Mouse (Mus musculus) kidney, postnatal 4 days (tissue): ENCODE measurements around the gene Fbxl17.

Experiments
- DNase-seq, 2 experiments: peaks; one replicate each; pipeline ENCODE4 v3.0.0; 2021; ENCODE audit warnings: mixed read lengths in 2 of 2

Fbxl17 gene

DNA sequence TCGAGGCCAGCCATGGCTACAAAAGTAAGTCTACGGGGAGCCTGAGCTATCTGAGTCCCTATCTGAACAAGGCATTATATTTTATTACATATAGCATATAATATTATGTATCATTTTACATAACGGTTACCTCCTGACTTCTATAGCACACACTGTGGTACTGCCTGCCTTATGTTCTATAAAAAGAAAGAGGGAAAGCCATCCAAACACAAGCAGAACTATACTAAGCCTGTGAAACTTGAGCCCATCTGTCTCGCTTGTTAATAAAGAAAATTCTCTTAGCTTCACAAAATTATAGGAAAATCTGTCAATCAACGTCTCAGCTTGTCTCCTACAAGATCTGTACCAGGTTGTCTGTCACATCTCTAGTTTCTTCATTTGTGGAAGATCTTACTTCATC lies 173.6 kb downstream of the Fbxl17 start:
- no peak for DNase-seq

DNA sequence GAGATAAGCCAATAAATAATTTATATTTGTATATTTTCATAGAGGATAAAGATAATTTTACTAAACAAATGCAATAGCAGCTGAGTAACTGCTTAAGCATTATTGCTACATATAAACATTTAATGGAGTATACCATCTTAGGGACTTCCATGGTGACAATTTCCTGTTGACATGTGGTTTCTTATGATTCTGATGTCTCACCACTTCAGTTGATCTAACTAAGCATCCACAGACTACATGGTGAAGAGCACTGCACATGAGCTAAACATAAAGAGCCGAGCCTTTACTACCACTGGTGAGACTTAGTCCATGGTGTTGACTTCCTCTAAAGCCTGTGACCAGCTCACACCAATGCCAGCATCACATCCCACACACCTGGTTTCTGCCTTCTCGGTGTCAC lies 175.1 kb downstream of the Fbxl17 start:
- DNase-seq: no peak

DNA sequence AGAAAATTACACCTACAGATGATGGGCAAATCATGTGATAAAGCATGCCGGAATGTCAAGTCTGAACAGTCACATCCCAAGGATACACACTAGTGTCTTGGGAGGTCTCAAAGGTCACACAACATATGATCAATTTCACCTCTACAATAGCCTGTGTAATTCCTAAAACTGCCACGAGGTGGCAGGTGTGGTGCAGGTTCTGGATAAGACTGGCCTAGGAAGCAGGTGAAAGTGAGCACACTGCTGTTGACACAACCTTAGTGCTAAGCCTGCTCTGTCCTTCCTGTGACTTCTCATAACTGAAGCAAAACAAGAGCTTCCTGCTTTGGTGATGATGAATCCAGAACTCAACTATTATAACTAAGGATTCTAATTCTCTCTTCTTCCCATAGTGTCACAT lies 175.8 kb downstream of the Fbxl17 start:
- peak; percentile 72 to 74 for DNase-seq

DNA sequence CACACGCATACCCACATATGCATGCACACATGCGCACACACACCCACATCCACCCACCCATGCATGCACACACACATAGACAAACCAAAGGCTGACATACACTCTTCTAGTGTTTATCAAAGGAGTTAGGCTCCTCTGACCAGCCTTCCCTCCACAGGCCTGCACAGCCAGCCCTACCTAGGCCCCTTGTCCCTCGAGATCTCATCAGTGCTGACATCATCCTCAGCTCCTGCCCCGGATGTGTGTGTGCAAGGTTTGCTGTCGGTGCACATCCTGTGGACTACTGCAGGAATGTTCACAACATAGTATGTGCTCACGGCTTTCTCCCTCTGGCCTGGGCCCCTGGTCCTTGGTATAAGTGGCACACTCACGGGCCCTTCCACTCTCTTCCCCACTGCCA lies 177.0 kb downstream of the Fbxl17 start:
- DNase-seq: no peak

DNA sequence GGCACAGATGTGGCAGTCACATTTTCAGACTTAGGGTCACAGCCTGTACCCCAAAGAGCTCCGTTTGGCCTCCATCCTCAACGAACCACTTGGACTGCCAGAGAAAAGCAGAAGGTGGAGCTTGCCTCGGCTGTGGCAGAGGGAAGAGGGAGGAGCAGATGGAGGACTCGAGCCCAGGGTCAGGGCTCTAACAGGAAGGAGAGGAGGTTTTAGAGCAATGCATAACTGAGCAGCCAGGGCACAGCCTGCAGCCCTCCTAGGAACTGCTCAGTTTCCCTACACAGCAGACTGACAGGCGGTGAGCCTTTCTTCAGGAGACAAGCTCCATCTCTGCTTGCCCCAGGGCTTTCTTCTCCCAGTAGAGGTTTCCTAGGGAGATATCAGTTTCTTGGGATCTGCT lies 178.5 kb downstream of the Fbxl17 start:
- no peak for DNase-seq

DNA sequence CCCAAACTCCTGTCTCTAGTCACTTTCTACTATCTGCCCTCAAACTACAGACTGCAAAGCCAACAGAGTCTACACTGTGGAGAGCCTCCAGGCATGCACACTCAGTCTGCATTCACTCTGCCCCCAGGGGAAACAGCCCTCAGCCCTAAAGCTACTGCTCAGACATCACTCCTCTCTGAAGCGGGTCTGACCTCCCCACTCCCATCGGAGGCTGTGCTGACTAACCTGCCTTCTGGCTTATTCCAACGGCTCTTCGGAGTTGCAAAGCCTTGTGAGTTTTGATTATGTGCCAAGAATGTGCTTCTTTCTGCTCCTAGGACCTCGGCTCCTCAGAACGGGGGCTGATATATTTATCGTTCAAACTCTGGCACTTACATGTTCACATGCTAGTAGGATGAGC lies 182.3 kb downstream of the Fbxl17 start:
- no peak for DNase-seq

DNA sequence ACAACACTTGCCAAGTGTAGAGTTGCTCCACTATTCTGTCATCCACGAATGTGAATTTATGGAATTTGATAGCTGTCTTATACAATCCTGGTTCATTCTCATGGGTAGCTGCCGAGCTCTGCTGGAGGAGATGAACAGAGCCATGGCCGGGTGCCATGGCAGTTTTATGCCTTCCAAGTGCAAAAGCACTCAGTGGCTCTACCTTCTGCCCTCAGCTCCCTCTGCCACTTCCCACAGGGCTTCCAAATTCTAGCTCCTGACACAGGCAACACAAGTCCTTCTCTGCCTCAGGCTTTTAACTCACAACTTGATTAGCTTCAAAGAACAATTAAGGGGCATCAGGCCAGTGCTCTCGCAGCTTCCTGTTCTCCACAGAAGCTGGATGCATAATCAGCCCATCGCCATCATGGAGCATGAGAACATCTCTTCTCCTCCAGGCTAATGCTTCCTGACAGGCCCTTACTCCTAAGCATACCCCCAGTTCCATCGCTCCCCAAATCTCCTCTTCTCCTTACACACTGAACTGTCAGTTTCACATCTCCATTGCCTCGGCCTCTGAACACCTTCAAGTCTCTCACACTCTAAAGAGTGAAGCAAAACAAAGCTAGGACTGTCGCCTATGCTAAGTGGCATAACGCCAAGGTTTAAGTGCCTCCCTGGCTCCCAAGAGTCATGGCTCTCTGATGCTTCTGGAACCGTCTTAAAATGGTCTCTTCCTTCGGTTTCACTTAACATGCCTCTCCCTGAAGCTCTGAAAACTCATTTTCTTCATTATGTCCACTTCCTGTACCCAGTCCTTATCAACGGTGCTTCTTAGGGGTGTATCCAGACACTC lies 184.0 kb downstream of the Fbxl17 start:
- DNase-seq: no peak

DNA sequence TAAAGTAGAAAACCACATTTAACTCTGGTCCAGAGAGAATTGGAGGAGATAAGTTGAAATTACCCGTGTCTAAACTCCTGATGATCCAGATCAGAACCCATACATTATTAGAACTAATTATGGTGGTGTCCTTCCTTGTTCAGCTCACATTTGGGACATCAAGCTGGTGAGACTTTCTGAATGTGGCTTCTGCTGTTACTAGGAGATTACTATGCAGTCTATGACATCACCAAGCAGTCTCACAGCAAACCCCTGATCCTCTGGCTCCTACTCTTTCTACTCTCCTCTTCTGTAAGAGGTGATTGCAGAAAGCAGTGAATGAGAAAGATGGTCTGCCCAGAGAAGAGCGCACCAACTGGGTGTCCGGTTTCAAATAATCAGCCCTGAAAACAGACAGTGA lies 187.0 kb downstream of the Fbxl17 start:
- no peak for DNase-seq

DNA sequence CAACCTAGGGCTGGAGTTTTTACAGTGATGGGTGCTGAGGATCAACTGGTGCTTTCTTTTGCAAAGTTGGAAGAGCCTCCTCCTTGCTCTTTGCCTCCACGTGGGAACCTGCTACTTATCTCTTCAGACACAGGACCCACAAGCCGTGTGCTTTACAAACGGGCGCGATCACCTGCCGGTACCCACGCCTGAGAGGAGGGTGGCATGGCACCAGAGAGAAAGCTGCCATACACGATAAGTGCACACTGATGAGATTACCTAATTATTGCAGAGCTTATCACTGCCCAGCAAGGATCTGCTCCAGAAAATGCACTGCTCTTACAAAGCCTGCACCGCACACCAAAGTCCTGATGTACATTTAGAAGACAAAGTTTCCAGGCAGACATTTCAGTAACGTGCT lies 187.5 kb downstream of the Fbxl17 start:
- no peak for DNase-seq

DNA sequence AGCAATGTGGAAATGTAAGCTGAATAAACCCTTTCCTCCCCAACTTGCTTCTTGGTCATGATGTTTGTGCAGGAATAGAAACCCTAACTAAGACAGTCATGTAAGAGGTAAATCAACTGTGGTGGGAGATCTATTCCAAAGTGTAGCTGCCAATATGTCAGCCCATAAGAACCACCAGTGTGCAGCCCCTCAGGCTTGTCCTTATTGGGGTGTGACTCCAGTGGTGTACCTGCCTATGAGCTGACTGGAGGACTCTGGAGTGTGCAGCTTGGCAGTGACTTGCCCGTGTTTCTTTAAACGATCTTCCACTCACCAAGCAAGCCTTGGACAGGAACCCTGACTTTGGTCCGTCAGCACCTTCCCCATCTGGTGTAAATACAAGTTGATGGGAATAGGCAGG lies 188.2 kb downstream of the Fbxl17 start:
- DNase-seq: no peak

DNA sequence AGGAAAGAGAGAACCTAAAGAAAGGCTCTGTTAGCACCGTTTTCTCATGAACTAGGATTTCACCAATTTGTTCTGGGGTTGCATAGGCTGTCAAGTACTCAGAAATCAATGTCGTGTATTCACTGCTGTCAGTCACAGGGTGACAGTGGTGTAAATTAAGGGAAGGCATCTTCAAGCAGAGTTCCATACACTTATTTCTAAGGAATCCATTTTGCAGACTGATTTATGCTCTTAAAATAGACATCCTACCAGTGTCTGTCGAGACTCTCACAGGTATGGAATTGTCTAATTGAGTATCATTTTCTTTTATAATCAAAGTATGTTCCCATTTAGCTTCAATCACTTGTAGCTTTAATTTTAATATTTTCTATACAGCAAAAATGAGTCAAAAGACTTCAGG lies 189.8 kb downstream of the Fbxl17 start:
- no peak for DNase-seq

DNA sequence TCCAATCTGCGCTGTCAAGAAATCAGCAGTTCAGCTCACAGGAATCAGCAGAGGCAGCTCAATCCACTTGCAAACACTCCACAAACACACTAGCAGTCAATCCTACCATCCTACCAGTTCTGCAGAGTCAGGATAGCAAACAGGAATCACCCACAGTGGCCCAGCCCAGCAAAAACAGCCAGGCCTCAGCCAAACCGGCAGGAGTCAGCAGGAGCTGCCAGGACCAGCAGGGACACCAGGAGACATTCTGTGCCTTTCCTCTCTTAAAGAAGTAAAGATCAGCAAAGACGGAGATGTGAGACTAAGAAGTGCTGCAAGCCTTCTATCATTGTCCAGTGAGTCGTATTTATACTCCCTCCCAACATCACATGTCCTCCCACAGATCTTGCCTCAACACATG lies 196.0 kb downstream of the Fbxl17 start:
- DNase-seq: no peak

DNA sequence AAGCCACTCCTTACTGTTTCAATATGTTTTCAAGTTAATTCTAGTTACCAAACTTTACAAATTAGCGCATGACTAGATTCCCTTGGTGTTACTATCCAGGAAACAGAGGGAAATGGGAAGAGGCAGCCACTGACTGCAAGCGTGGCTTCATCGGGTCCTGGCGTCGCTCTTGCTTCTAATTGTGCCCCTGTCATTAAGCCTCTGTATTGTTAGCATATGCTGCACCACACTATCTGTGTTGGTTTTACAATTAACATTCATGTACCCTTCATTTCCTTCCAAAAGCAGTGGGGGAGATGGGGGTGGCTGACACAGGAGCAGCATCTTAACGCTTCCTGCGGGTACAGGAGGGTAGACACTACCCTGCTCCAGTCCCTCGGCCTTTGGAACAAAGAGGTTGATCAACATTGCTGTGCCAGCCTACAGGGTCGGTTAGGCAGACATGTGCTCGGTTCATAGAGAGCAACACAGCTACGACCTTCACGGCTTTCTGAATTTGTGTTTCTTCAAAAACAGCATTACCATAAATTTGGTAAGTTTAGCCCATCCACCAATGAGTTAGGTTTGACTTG lies 197.9 kb downstream of the Fbxl17 start:
- DNase-seq: no peak

DNA sequence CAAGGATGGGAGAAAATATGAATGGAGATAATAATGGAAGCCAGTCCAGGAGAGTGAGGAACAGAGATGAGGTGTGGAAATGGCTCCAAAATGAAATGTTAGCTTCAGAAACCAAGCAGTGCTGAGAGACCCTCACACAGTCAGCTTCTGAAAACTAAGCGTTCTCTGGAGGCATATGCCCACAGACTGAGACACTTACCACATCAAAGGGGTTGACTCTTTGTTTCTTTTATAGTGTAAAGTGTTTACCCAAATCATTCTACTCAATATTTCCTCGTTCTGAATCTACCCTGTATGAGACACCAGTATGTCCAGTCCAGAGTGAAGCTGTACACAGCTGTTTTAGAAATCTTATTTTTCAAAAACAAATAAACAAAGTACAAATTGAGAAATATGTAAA lies 204.3 kb downstream of the Fbxl17 start:
- DNase-seq: no peak

DNA sequence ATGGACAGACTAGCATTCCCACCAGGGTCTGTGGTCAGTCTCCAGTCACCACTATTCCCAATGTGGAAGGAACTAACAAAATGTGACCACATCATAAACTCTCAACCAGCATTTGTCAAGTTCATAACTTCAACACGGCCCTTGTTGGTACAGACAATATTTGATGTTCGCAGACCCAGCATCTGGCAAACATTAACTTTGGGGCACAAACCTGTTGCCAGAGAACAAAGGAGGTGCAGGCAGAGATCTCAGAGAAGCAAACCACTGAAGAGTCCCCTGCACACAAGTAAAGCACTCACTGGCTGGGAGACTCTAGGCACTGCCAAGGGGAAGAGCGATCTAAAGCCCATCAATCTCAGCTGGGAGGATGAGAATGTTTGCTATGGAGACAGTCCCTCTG lies 204.9 kb downstream of the Fbxl17 start:
- DNase-seq: no peak

DNA sequence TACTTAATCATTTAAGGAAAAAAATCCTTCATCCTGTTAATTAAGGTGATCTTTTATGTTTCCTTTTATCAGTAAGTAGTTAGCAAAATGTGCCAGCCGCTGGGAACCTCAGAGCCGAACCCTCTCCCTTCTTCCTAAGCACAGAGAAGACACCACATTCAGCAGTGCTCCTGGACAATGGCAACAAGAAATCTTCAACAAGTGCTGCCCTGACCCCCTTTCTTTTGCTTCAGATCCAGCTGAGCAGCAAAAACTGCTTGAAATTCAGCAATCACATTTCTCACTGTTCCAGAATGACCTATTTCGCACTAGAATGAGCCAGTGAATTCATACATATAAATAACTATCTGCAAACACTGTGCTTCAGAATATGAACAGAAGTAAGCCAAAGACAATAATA lies 205.8 kb downstream of the Fbxl17 start:
- no peak for DNase-seq

DNA sequence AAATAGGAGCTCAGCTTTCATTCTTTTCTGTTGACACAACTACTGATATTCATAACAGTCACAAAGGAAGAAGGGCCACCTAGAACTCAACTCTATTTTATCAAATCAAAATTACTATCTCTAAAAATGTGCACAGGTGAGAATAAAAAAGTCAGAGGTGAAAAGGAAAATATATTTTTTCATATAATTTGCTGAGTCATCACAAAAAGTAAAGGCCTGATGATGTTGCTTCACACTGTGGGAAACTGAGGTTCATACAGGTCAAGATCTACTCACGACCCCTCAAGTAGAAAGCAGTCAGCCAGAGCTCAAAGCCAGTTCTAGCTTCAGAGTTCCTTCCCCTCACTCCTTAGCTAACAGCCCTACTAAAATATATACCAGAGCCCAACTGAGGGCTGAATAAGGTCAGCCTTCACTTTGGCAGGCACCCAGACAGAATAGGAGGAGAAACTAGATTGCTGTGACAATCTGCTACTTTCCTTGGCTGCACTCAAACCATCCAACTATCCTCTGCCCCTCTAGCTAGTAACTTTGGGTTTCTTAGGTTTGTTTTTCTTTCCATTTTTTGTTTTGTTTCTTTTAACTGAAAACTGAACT lies 210.4 kb downstream of the Fbxl17 start:
- DNase-seq: peak; percentile 53 to 64

DNA sequence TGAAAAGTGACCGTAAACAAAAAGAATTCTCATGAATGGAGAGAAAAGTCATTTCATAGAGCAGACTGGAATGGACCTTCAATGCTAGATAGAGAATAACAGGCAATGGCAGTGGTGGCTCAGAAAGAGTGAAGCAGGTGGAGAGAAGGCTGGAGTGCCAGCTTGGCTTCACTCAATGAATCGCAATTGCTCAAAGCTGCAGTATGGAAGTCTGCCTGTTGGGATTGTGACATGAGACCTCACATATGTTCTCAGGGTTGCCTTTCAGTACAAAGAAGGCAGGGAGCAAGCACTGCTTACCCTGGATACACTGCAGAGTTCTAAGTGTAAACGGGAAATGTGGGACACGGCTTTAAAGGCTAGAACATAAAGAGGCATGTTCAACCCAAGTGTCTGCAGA lies 211.0 kb downstream of the Fbxl17 start:
- no peak for DNase-seq

DNA sequence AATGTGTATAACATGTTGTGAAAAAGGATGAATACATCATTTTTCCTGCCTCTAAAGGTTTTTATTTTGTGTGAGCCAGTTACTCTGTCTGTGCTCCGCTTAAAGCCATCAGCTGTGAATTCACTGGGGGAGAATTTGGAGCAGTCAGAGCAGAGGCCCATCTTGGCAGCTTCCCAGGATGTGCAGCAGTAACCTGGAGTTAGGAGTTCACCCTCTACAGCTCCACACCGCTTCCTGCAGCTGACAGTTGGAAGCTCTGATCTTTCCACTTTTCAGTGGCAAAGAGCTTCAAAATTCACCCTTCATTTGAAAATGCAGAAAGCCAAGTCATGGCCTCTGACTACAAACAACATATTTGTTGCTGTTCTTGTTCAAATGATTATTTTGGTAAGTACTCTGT lies 212.4 kb downstream of the Fbxl17 start:
- peak; percentile 61 to 72 for DNase-seq

DNA sequence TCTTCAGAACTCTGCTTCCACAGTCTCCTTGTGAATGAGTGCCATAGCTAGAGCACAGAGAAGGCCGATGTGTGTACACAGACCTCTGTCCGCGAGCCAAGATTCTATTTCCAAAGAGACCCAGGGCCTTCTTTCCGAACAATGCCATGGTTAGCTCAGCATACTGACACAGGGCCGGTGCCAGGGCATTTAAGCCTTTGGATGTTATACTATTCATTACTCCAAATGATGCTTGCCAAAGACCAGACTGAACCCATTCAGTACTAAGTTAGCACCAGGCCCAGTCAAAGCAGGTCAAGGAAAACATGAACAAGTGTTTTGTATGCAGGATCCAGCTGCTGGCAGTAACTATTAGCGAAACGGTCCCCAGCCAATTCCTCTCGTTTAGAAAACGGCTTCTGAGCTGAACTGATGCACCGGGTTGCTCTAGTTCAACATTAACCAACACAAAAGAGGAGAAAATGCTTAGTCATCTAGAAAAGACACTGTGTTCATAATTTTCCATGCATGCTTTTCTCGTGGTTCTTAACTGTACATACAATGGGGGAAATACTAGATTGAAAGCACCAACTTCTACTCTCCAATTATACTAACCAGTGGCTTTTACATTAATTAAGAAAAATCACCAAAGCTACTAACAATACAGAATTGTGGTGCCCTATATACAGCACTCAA lies 214.4 kb downstream of the Fbxl17 start:
- peak in 1 of 2 experiments; percentile 26 for DNase-seq

DNA sequence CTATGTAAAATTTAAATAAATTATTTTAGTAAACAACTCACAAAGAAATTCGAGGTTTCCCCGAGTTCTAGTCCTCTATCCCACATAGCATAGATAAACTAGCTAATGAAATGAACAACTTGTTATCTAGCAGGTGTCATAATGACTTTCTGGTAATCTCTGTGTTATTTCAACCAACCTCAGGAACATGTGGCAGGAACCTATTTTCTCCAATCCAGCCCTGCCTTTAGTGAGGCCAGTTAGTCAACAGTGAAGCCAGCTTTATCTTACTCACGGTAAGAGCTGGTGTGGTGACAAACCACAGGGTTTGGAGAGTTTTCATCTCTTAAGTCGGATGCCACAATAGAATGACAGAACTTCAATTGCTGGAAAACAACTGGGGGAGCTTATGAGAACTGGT lies 215.7 kb downstream of the Fbxl17 start:
- DNase-seq: no peak

DNA sequence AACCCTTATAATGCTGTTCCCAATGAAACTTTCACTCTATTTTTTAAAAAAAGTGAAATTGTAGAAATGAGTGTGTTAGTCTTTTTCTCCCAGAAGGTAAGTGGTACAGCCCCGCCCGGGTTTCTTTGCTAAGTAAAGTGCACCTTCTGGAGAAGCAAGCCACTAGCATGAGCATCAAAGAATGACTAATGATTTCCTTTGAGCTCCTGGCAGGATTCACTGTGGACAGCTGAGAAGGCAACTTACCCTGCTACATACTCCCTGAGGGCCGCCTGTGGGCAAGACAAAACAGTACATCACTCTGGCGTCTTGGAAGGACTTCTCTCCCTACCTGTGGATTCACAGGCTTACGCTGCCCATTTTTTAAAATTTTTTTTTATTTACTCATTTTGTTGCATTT lies 217.8 kb downstream of the Fbxl17 start:
- no peak for DNase-seq

DNA sequence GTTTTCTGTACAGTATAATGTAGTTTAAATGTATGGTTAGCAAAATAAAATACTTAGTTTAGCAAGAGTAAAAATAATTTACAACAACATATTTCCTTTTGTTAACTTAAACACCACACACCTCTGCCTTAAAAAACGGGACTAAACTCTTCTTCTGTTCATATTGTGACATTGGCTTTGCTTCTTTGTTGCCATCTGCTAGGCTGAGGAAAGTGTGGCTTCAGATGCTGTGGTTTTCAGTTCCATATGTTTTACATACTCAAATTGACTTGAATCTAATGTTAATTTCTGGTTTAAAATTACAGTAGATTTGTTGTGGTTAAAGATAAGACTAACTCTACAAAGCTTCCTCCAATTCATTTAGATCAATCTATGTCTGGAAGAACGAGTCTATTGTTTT lies 218.8 kb downstream of the Fbxl17 start:
- no peak for DNase-seq

DNA sequence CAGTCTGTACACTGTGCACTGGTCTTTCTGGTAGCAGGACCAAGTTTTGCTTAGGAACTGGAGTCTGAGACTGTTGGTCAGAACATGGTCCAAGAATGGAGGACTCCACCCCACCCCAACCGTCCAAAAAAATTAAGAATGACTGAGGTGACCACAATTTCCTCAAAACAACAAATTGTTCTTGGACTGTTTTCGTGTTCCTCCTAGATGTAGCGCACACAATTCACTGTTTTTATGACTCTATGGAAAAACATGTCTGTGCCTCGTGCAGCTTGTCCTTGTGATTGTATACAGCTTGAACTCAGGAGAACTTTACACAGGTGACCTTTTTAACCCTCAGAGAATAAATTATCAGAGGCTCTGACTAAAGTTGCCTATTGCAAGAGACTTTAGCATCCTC lies 220.7 kb downstream of the Fbxl17 start:
- peak in 1 of 2 experiments; percentile 12 for DNase-seq
